Mouse (Mus musculus) adrenal gland, postnatal 10 days (tissue): ENCODE measurements around the gene Tsr1. TPM values are rescaled to one million over a fixed set of nuclear protein-coding genes. Genes with fewer than 3 reads are reported as not detected.

Source experiments
- microRNA-seq: library from miRNA; unstranded; fragments of <30 nt; microRNA quantifications from one replicate; pipeline ENCODE4 v1.2.0, GENCODE M21; 2021
- total RNA-seq, 2 experiments: library from RNA; stranded (reverse); gene quantifications; 2 replicates each; pipeline ENCODE4 v1.2.3; 2021

Tsr1 gene
- total RNA-seq, 2 experiments from 2014 or later = 34.6 to 39.2 TPM

Small RNA genes within 50 kb of the gene (microRNA-seq; reads per million reads assigned to microRNA genes)
- gene Mir6926 = not detected

Other genes starting within 250 kb of the Tsr1 start
- gene Cluh, start 248.6 kb upstream of the Tsr1 start, total RNA-seq = 100 to 1,000 TPM; 252 to 291 TPM
- gene Pafah1b1, start 173.4 kb upstream of the Tsr1 start, total RNA-seq = 100 to 1,000 TPM; 145 to 154 TPM
- gene Mettl16, start 127.2 kb upstream of the Tsr1 start, total RNA-seq = 10 to 100 TPM; 19.3 to 21.3 TPM
- gene Mnt, start 67.2 kb upstream of the Tsr1 start, total RNA-seq = 10 to 100 TPM; 19.1 to 20.6 TPM
- gene Sgsm2, start 1.0 kb upstream of the Tsr1 start, total RNA-seq = 10 to 100 TPM; 18.3 to 25.3 TPM
- gene Smg6, start 27.8 kb downstream of the Tsr1 start, total RNA-seq = 10 to 100 TPM; 20.1 to 27.5 TPM
- 10 to 100 TPM; 46.4 to 52.7 TPM for gene Srr, start 27.9 kb downstream of the Tsr1 start, total RNA-seq